Mouse (Mus musculus): ENCODE results near the gene Kcnk6.

Gene Kcnk6

DNA sequence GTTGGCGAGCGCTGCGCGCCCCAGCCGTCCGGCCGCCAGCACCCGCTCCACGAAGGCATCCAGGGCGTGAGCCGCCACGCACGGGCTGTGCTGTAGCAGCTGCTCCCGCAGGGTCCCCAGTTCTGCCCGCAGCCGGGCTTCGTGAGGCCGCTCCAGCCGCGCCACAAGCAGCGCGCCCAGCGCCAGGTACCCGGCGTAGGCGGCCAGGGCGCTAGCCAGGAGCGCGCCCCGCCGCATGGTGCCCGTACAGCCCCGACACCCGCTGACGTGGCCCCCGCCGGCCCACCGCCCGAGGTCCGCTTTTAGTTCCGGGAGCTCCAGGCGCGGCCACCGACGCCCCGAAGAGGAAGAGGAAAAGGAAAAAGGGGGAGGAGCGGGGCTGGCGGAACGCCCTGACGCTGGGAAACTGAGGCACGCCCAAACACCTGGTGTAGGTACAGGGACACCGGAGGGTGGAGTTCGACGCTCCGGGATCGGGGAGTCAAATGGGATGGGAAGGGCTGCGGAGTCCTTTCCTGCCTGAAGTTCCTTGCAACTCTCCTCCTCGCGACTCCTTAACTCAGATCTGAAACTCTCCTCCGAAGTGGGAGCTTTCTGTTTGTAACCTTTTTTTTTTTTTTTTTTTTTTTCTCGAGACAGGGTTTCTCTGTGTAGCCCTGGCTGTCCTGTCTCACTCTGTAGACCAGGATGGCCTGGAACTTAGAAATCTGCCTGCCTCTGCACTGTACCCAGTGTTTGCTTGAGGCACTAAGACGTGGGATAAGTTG is at the start of gene Kcnk6:
Kcnk6 (minus strand) TSS at position 269 of the 767 bp plus-strand sequence.
- in situ Hi-C loops (cut with MseI, MboI): loop anchor here in 1 of 2 experiments (5.0 kb wide), 1 partner anchor 50 kb away; the partner anchor contains the start of gene Psmd8

GRCm38 (mm10) chr7:29281201-29282073 is 49.1 kb upstream of the Kcnk6 start, which contains the start of gene Spint2:
Gene Spint2 (minus strand): TSS chr7:29281912.
- in situ Hi-C loops (cut with MseI, MboI): no loop called here

GRCm38 (mm10) chr7:29280801-29281200 is 48.5 kb upstream of the Kcnk6 start:
- in situ Hi-C loops (cut with MseI, MboI): no loop called here

GRCm38 (mm10) chr7:29279924-29280323 is 47.6 kb upstream of the Kcnk6 start:
- in situ Hi-C loops (cut with MseI, MboI): no loop called here

DNA sequence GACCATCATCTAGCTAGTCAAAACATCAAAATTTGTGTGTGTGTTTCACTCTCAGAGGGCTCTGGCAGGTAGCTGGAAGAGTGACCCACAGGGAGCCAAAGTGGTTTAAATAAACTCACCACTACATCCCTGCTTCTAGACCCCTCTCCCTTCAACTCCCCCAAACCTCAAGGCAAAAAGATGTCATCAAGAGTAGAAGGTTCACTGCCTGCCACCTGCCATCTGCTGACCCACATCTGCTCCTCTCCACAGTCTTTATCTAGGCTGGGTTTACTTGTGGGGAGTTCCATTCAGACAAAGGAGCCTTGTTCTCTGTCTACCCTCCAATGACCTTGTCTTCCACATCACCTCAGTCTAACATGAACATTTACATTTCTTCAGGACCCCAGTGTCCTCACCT is 46.9 kb upstream of the Kcnk6 start:
- in situ Hi-C loops (cut with MseI, MboI): no loop called here

- in situ Hi-C loops (cut with MseI, MboI): no loop called here
These were observed 45.2 kb upstream of the Kcnk6 start for GRCm38 (mm10) chr7:29277510-29277909.

DNA sequence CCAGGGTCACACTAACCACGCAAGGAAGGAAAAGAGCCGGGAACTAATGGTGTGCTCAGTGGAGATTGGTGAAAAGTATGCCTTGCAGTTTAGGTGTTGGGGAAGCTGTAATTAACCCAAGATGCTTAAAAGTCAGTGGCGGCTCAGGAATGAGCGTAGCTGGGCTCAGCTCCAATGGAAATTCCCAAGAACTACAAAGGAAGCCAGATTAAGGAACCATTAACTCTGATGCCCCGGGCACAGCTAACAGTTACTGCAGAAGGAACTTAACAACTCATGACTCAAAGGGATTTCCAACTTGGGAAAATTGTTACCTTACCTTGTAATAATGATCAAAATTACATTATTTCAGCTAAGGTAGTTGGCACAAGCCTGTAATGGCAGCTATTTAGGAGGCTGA is 44.4 kb upstream of the Kcnk6 start:
- in situ Hi-C loops (cut with MseI, MboI): no loop called here

DNA sequence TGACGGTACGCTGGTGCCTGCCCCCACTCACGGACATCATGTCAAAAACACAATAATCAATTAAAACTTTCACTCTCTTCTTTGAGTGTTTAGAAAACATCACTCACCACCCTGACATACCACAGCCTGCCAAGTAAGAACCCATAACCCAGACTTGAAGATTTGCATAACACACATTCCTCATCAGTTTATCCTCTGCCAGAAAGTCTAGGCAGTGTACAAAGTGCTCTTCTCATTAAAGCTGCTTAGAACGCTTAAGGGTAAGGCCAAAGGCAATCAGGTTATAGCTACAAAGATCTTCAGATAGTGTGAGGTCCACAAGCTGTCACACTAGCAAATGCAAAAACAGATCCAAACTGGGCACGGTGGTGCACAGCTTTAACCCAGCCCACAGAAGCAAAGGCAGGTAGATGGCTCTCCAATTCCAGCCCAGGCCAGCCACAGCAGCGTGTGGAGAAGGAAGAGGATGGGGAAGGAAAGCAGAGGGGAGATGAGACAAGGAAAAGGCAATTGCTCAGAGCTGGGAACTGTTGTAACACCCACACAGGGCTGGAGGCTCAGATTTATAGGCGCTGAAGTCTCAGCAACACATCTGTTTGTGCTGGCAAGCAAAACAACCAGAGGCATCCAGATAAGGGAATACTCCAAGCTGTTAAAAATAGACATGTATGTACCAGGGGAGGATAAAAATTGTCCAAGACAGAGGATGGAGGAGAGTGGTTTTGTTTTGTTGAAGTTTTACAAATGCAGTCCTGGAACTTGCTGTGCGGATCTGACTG is 39.6 kb upstream of the Kcnk6 start:
- in situ Hi-C loops (cut with MseI, MboI): no loop called here

DNA sequence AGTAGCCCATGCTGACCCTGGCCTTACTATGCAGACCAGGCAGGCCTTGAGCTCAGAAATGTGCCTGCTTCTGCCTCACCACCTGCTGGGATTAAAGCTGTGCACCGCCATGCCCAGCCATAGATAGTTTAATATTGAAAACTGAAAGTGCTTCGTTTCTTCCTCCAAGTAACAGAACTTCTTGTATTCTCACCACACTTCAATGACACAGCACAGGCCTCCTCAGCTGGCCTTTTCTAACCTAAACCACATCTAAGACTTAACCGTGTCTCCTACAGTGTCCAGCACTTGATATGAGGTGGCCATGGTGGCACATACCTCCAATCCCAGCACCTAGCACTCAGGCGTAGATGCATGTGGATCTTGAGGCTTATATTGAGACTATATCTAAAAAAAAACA is 38.1 kb upstream of the Kcnk6 start:
- in situ Hi-C loops (cut with MseI, MboI): no loop called here

DNA sequence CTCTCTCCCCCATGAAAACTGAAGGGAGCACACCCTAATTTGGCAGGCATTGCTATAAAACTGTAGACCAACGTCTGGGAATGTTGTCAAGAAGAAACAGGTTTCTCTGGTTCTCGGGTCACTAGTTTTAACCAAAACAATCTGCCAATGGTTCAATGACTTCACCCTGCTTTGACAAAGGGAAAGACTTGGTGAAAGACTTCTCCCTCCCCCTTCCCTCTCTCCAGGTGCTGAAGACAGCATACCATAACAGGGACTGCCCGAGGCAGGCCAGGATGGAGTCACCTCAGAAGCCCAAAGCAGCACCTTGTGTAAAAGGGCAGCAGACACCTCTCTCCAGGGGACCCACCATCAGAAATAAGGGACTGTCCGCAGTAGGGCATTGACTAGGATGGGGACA is 34.6 kb upstream of the Kcnk6 start:
- in situ Hi-C loops (cut with MseI, MboI): no loop called here

- in situ Hi-C loops (cut with MseI, MboI): no loop called here
These were observed 33.3 kb upstream of the Kcnk6 start for GRCm38 (mm10) chr7:29265636-29266035.

- in situ Hi-C loops (cut with MseI, MboI): no loop called here
These were observed 31.5 kb upstream of the Kcnk6 start for GRCm38 (mm10) chr7:29263831-29264230.

DNA sequence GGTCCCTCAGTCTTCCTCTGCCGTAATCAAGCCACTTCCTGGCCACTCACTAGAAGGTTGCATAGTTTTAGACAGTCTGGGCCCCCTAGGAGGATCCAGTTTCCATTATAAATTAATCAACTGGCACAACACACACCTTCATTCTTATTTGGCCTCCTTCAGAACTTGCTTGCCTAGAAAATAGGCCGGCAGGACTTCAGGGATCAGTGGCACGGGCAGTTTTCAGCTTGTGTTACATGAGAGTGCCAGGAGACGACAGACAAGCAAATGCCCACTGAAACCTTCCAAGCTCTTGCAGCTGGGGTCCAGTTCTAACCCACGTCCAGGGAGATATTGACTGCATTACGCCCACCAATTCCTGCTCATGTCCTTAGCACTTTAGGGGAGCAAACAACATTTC is 29.8 kb upstream of the Kcnk6 start:
- in situ Hi-C loops (cut with MseI, MboI): no loop called here

DNA sequence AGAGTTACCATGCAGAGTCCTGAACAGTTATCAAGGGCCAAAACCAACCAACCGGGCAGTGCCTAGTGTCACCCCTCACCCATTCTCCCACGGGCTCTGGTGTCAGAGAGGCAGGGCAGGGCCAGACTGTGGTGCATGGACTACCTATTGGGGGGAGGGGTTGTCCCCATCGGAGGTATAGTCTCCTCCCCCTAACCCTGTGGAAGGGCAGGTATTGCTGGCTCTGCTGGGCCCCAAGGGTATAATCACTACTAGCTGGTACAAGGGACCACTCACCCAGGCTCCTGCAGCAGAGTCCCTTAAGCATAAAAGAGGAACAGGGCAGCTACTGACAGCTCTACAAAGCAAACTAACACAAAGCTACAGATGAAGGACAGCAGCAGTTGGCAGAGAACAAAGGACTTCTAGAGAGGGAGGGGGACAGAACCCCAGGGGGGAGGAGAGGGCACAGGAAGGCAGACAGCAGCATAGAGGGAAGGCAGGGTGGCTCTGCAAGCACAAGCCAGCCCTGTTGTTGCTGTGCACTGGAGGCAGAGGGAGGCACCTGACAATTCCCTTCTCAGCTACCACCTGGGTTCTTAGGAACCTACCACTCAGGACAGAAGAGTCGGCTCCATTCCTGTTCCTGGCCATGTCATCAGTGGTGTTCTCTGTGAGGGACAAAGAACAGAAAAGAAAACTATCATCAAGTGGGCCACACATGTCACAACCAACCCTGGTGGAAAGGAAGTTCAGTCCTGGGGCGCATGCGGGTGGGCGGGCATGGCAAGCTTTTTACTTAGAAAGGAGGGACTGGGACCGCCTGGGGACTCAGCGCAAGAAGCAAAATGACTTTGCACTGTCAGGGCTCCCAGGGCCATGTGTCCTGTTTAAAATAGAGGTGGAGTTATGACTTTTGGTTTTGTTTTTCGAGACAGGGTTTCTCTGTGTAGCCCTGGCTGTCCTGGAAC is 27.7 kb upstream of the Kcnk6 start:
- in situ Hi-C loops (cut with MseI, MboI): no loop called here

- in situ Hi-C loops (cut with MseI, MboI): no loop called here
These were observed 25.1 kb upstream of the Kcnk6 start for GRCm38 (mm10) chr7:29257368-29257767.

GRCm38 (mm10) chr7:29255875-29256274 is 23.6 kb upstream of the Kcnk6 start:
- in situ Hi-C loops (cut with MseI, MboI): no loop called here

- in situ Hi-C loops (cut with MseI, MboI): no loop called here
These were observed 21.5 kb upstream of the Kcnk6 start for GRCm38 (mm10) chr7:29253842-29254241.

DNA sequence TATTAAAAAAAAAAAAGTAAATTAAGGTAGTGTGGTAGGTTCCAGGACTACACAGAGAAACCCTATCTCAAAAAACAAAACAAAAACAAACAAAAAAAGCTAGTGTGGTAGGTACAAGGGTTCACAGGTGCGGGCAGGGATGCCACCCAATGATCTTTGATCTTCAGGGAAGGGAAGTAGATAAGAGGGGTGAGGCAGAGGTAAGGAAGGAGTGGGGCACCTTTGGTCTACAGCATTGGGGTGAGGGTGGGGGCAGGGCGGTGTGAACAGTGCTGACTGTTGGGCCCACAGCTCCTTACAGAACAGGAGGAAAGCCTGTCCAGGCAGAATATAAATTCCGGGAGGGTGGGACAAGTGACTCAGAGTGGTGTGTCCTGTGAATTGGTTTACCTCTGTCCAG is 18.9 kb upstream of the Kcnk6 start:
- in situ Hi-C loops (cut with MseI, MboI): no loop called here

DNA sequence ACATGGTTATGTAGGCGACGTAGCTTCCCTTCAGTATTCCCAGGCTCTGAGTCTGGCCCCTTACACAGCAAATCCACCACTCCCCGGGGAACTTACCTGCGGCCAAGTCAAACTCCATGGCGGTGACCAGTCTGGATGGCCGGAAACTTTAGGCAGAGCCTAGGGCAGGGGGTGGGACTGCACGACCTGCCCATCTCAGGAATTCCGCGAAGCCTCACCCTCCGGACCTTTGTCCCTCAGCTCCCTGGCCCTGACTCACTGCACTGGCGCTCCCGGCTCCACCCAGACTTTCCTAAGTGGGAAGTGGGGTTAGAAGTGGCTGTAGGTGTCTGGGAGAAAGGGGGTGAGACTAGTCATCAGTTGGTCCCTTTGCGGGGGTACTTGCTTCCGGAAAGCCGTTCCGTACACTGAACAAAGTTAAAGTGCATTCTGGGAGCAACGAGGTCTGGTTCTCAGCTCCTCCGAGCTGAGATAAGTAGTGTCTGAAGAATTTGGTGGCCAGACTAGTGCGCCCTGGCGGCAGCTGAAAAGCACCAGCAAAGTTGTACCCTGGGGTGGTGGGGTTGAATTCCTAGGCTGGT is 16.0 kb upstream of the Kcnk6 start, which contains the start of gene 2200002D01Rik:
2200002D01Rik (minus strand) TSS at position 206 of the 581 bp plus-strand sequence.
- in situ Hi-C loops (cut with MseI, MboI): no loop called here

- in situ Hi-C loops (cut with MseI, MboI): no loop called here
These were observed 15.4 kb upstream of the Kcnk6 start for GRCm38 (mm10) chr7:29247706-29248105.
